Mouse (Mus musculus): ENCODE results near the gene Borcs8. TPM values are rescaled to one million over a fixed set of nuclear protein-coding genes. Genes with fewer than 3 reads are reported as not detected.
A peak's percentile ranks its signal among the peaks of the same experiment; 100 is the strongest.

Borcs8 gene
- total and polyA plus RNA-seq, 3 experiments, result 22.6 to 46.6 (median 23.7) TPM

- TF ChIP-seq CTCF (IDR thresholded peaks at IDR 0.05) (no peak), EP300 (IDR thresholded peaks at IDR 0.05; ENCODE audit: insufficient read depth, low read depth, low read length) (no peak), POLR2A (IDR thresholded peaks at IDR 0.05; ENCODE audit: insufficient read depth, low read depth, low read length) (no peak)
- WGBS, result 87% methylated on average over 4 of the region's 4 CpGs
Observed at GRCm38 (mm10) chr8:70136591-70136990, 2.7 kb upstream of the Borcs8 start.

GRCm38 (mm10) chr8:70137890-70138289 lies 1.4 kb upstream of the Borcs8 start:
- TF ChIP-seq EP300 (IDR thresholded peaks at IDR 0.05; ENCODE audit: insufficient read depth, low read depth, low read length) (no peak), CTCF (IDR thresholded peaks at IDR 0.05) (no peak)
- H3K4me3 ChIP-seq, result peak overlapping the region; percentile 75
- H3K9ac ChIP-seq (ENCODE audit: low read depth, low read length), result no peak overlapping the region
- WGBS, result 60% methylated on average over 4 of the region's 4 CpGs
- no peak for DNase-seq
- no peaks in the 10 kb centered on the region for H3K27me3 ChIP-seq (ENCODE audit: control insufficient read depth, insufficient read depth, low read length)
- no peak overlapping the region; the same call in 1 of the 2 replicates for H3K27ac ChIP-seq
- no peaks in the 10 kb centered on the region for H3K79me2 ChIP-seq (replicated peaks; ENCODE audit: control insufficient read depth, insufficient read depth, low read length)
- no peaks in the 10 kb centered on the region for H3K36me3 ChIP-seq (ENCODE audit: control insufficient read depth, insufficient read depth, low read length)
- peaks cover 9% of the 10 kb centered on the region for H3K4me1 ChIP-seq (ENCODE audit: control insufficient read depth, insufficient read depth, low read length)
- intact Hi-C loops (cut with DNase I), result loop anchor here (2.0 kb wide), 2 partner anchors 35 to 95 kb away; partner anchors contain the start of genes Mau2, Sugp1 and Tmem161a

More at GRCm38 (mm10) chr8:70136591-70136990, 2.7 kb upstream of the Borcs8 start:
- Histone ChIP-seq H3K27ac (no peak overlapping the region), H3K4me1 (ENCODE audit: control insufficient read depth, insufficient read depth, low read length) (peaks cover 10% of the 10 kb centered on the region), H3K36me3 (ENCODE audit: control insufficient read depth, insufficient read depth, low read length) (no peaks in the 10 kb centered on the region), H3K79me2 (replicated peaks; ENCODE audit: control insufficient read depth, insufficient read depth, low read length) (no peaks in the 10 kb centered on the region), H3K4me3 (no peak overlapping the region), H3K27me3 (ENCODE audit: control insufficient read depth, insufficient read depth, low read length) (no peaks in the 10 kb centered on the region), H3K9ac (ENCODE audit: low read depth, low read length) (no peak overlapping the region)
- intact Hi-C loops (cut with DNase I), result no loop called here
- no peak for DNase-seq

GRCm38 (mm10) chr8:70139981-70140380 lies 682 bp downstream of the Borcs8 start:
- H3K27me3 ChIP-seq (ENCODE audit: control insufficient read depth, insufficient read depth, low read length), result no peaks in the 10 kb centered on the region
- TF ChIP-seq CTCF (IDR thresholded peaks at IDR 0.05) (no peak), POLR2A (IDR thresholded peaks at IDR 0.05; ENCODE audit: insufficient read depth, low read depth, low read length) (no peak)
- H3K27ac ChIP-seq, result peak overlapping the region; percentile 89
- H3K9ac ChIP-seq (ENCODE audit: low read depth, low read length), result peak overlapping the region; percentile 66
- H3K36me3 ChIP-seq (ENCODE audit: control insufficient read depth, insufficient read depth, low read length), result no peaks in the 10 kb centered on the region
- 5% methylated on average over 9 of the region's 9 CpGs for WGBS
- no peak for DNase-seq
- peaks cover 9% of the 10 kb centered on the region for H3K4me1 ChIP-seq (ENCODE audit: control insufficient read depth, insufficient read depth, low read length)
- H3K4me3 ChIP-seq, result peak overlapping the region; percentile 55
- intact Hi-C loops (cut with DNase I), result loop anchor here (1.0 to 2.0 kb wide), 3 partner anchors 9 to 97 kb away; partner anchors contain the start of genes Mau2, Nr2c2ap, Sugp1 and Tmem161a
- no peaks in the 10 kb centered on the region for H3K79me2 ChIP-seq (replicated peaks; ENCODE audit: control insufficient read depth, insufficient read depth, low read length)

GRCm38 (mm10) chr8:70147678-70148607 lies 8.6 kb downstream of the Borcs8 start:
- no peaks in the 10 kb centered on the region for H3K27me3 ChIP-seq (ENCODE audit: control insufficient read depth, insufficient read depth, low read length)
- H3K9ac ChIP-seq (ENCODE audit: low read depth, low read length), result no peak overlapping the region
- no peak overlapping the region for H3K27ac ChIP-seq
- H3K36me3 ChIP-seq (ENCODE audit: control insufficient read depth, insufficient read depth, low read length), result no peaks in the 10 kb centered on the region
- peaks cover 1% of the 10 kb centered on the region for H3K4me1 ChIP-seq (ENCODE audit: control insufficient read depth, insufficient read depth, low read length)
- 85% methylated on average over 7 of the region's 7 CpGs for WGBS
- DNase-seq, result no peak
- no peak overlapping the region for H3K4me3 ChIP-seq
- H3K79me2 ChIP-seq (replicated peaks; ENCODE audit: control insufficient read depth, insufficient read depth, low read length), result no peaks in the 10 kb centered on the region
- no peak for TF ChIP-seq POLR2A (IDR thresholded peaks at IDR 0.05; ENCODE audit: insufficient read depth, low read depth, low read length)
- no peak for TF ChIP-seq EP300 (IDR thresholded peaks at IDR 0.05; ENCODE audit: insufficient read depth, low read depth, low read length)
- no peak for TF ChIP-seq CTCF (IDR thresholded peaks at IDR 0.05)
- intact Hi-C loops (cut with DNase I), result no loop called here

- H3K27me3 ChIP-seq (ENCODE audit: control insufficient read depth, insufficient read depth, low read length), result no peaks in the 10 kb centered on the region
- no peak overlapping the region for H3K27ac ChIP-seq
- 22% methylated on average over 13 of the region's 13 CpGs for WGBS
- H3K4me3 ChIP-seq, result no peak overlapping the region
- H3K9ac ChIP-seq (ENCODE audit: low read depth, low read length), result no peak overlapping the region
- TF ChIP-seq CTCF (IDR thresholded peaks at IDR 0.05) (no peak), POLR2A (IDR thresholded peaks at IDR 0.05; ENCODE audit: insufficient read depth, low read depth, low read length) (no peak), EP300 (IDR thresholded peaks at IDR 0.05; ENCODE audit: insufficient read depth, low read depth, low read length) (no peak)
- no peaks in the 10 kb centered on the region for H3K36me3 ChIP-seq (ENCODE audit: control insufficient read depth, insufficient read depth, low read length)
- intact Hi-C loops (cut with DNase I), result no loop called here
- DNase-seq, result no peak
- peaks cover 1% of the 10 kb centered on the region for H3K4me1 ChIP-seq (ENCODE audit: control insufficient read depth, insufficient read depth, low read length)
- no peaks in the 10 kb centered on the region for H3K79me2 ChIP-seq (replicated peaks; ENCODE audit: control insufficient read depth, insufficient read depth, low read length)
Observed at GRCm38 (mm10) chr8:70150158-70150557, 10.9 kb downstream of the Borcs8 start.
